Mouse (Mus musculus) erythroblast, embryonic 14.5 days (primary cell): ENCODE results near the gene Fgfr2.

Experiments used
- GATA1 ChIP-seq: IDR thresholded peaks from 2 replicates; pipeline ENCODE4 v1.6.1; 2012; ENCODE audit warnings: low read length, inconsistent platforms, mixed read lengths
- TAL1 ChIP-seq: IDR thresholded peaks from 3 replicates; pipeline ENCODE4 v1.6.1; 2012; ENCODE audit warnings: low read length, inconsistent platforms, mixed read lengths

- TF ChIP-seq GATA1 = no peak
- TF ChIP-seq TAL1 = no peak
These were observed 817.4 kb downstream of the Fgfr2 start for GRCm38 (mm10) chr7:132305492-132306375.
